24 mouse cellular contexts compared by ENCODE assay signal in genomic region chr12:72628751-72629150, GRCm38 (mm10). TPM values are rescaled to one million over a fixed set of nuclear protein-coding genes. Genes with fewer than 3 reads are reported as not detected.
"Had no signal": no experiment of that assay in that cellular context is flagged by ENCODE, and none has a peak within 500 bp of the region (broad histone marks: within the 10 kb centered on the region; RNA-seq: fewer than 3 reads in every experiment).

No protein-coding gene starts in this region.

- H3K4me3 ChIP-seq: neural tube, embryonic 15.5 days; stomach, embryonic 15.5 days had no signal

- DNase-seq: retina, postnatal 1 day; right cerebral cortex, adult 18-20 months; right cerebral cortex, postnatal 14 days; right cerebral cortex, postnatal 25 days; right cerebral cortex, postnatal 4 days; spleen, adult 18-20 months; thymus, adult 18-20 months; thymus, adult 2 months; thymus, postnatal 14 days; thymus, postnatal 25 days; thymus, postnatal 36 days; thymus, postnatal 4 days had no signal

- H3K27ac ChIP-seq: neural tube, embryonic 15.5 days; stomach, embryonic 15.5 days; stomach, postnatal 0 days had no signal

- H3K4me1 ChIP-seq: neural tube, embryonic 15.5 days; stomach, embryonic 15.5 days had no signal

- H3K9me3 ChIP-seq: neural tube, embryonic 15.5 days; stomach, embryonic 15.5 days had no signal

- H3K27me3 ChIP-seq: neural tube, embryonic 15.5 days; stomach, embryonic 15.5 days had no signal

- H3K36me3 ChIP-seq: neural tube, embryonic 15.5 days; stomach, embryonic 15.5 days had no signal

- H3K9ac ChIP-seq: neural tube, embryonic 15.5 days; stomach, embryonic 15.5 days had no signal

- H3K4me2 ChIP-seq: neural tube, embryonic 15.5 days; stomach, embryonic 15.5 days had no signal

RNA-seq across cellular contexts. Expression of gene Gm4756, which starts 20.7 kb away (rescaled TPM):
- total RNA-seq: neutrophil, adult 5-6 weeks had no signal
- polyA plus RNA-seq: neural tube, embryonic 14.5 days; neural tube, embryonic 15.5 days; small intestine, adult 2 months; spleen, adult 2 months; stomach, embryonic 14.5 days; stomach, embryonic 15.5 days; stomach, embryonic 16.5 days; stomach, postnatal 0 days; testis, adult 2 months; thymus, adult 2 months; thymus, postnatal 0 days; urinary bladder, adult 2 months had no signal
